20 mouse cellular contexts compared by ENCODE assay signal in the genomic region with DNA sequence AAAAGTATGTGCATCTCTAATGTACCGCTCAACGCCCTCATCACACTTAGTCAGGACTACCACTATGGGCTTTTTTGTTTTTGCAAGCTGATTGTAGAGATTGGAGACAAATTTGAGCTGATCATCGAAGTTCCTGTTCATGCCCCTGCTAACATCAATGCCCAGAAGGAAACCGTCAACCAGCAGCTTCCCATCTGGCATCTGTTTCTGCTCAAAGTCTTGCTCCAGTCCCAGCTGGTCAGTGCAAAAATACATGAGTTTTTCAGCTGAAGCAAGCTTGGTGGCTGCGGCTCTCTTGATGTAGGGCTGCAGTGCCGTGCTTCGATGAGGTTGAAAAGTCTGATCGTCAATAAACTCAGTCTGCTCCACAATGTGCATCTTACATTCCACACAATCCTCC. TPM values are rescaled to one million over a fixed set of nuclear protein-coding genes. Genes with fewer than 3 reads are reported as not detected.
DNase-seq lines count a peak whose midpoint lies in the region; ATAC-seq and TF ChIP-seq lines count a peak whose summit lies in the region.
"Had no signal": no experiment of that assay in that cellular context is flagged by ENCODE, and none has a peak within 500 bp of the region (broad histone marks: within the 10 kb centered on the region; RNA-seq: fewer than 3 reads in every experiment).

No protein-coding gene starts in this region.

- WGBS in kidney, adult 2 months: 88% methylated on average over 8 of the region's 8 CpGs
- WGBS in lung, postnatal 0 days: 76% methylated on average over 8 of the region's 8 CpGs
- 97% methylated on average over 8 of the region's 8 CpGs for WGBS in midbrain, embryonic 14.5 days

- no peak for TF ChIP-seq POLR2A in kidney, adult 2 months (IDR thresholded peaks at IDR 0.05; ENCODE audit: low read depth, low read length)

- 0 out of 2 replicates have a peak, but pooled peaks have one; percentile 26 for TF ChIP-seq EP300 in lung, postnatal 0 days (IDR thresholded peaks at IDR 0.05)

- no peaks in the 10 kb centered on the region for H3K27me3 ChIP-seq in kidney, adult 2 months (replicated peaks; ENCODE audit: control insufficient read depth, insufficient read depth, low read length)
- H3K27me3 ChIP-seq in lung, postnatal 0 days (replicated peaks; ENCODE audit: insufficient read depth, low read length): no peaks in the 10 kb centered on the region
- H3K27me3 ChIP-seq in midbrain, embryonic 14.5 days (ENCODE audit: control insufficient read depth, insufficient read depth, low read length): no peaks in the 10 kb centered on the region
- H3K27me3 ChIP-seq: embryonic facial prominence, embryonic 12.5 days; forebrain, embryonic 13.5 days; forebrain, embryonic 15.5 days had no signal

- no peak overlapping the region for H3K27ac ChIP-seq in kidney, adult 2 months (ENCODE audit: insufficient read depth, low read depth, low read length)
- no peak overlapping the region for H3K27ac ChIP-seq in lung, postnatal 0 days (ENCODE audit: low read length)
- no peak overlapping the region for H3K27ac ChIP-seq in midbrain, embryonic 14.5 days (replicated peaks; ENCODE audit: low read depth, low read length)
- H3K27ac ChIP-seq: embryonic facial prominence, embryonic 10.5 days; embryonic facial prominence, embryonic 12.5 days; forebrain, embryonic 13.5 days; forebrain, embryonic 15.5 days had no signal

- H3K4me3 ChIP-seq in kidney, adult 2 months (ENCODE audit: insufficient read depth, low read depth, low read length): no peak overlapping the region
- H3K4me3 ChIP-seq in lung, postnatal 0 days (ENCODE audit: low read depth, low read length): no peak overlapping the region
- H3K4me3 ChIP-seq in midbrain, embryonic 14.5 days (replicated peaks; ENCODE audit: low read depth, low read length): no peak overlapping the region
- H3K4me3 ChIP-seq: embryonic facial prominence, embryonic 10.5 days; embryonic facial prominence, embryonic 12.5 days; forebrain, embryonic 13.5 days; forebrain, embryonic 15.5 days had no signal

- no peaks in the 10 kb centered on the region for H3K4me1 ChIP-seq in kidney, adult 2 months (ENCODE audit: control insufficient read depth, insufficient read depth, low read length)
- H3K4me1 ChIP-seq in lung, postnatal 0 days (ENCODE audit: insufficient read depth, low read depth, low read length): 0 out of 2 replicates have a peak, but pooled peaks cover 2% of the 10 kb centered on the region
- no peaks in the 10 kb centered on the region for H3K4me1 ChIP-seq in midbrain, embryonic 14.5 days (ENCODE audit: control insufficient read depth, insufficient read depth, low read length)
- H3K4me1 ChIP-seq: embryonic facial prominence, embryonic 10.5 days; embryonic facial prominence, embryonic 12.5 days; forebrain, embryonic 13.5 days had no signal

- H3K9me3 ChIP-seq in lung, postnatal 0 days (ENCODE audit: low read length): no peaks in the 10 kb centered on the region
- H3K9me3 ChIP-seq in midbrain, embryonic 14.5 days (ENCODE audit: control insufficient read depth, low read length): no peaks in the 10 kb centered on the region
- H3K9me3 ChIP-seq: embryonic facial prominence, embryonic 10.5 days; embryonic facial prominence, embryonic 12.5 days; forebrain, embryonic 13.5 days; forebrain, embryonic 15.5 days had no signal

- no peaks in the 10 kb centered on the region; the same call in none of the 2 replicates for H3K36me3 ChIP-seq in kidney, adult 2 months (ENCODE audit: control insufficient read depth, insufficient read depth, low read length)
- H3K36me3 ChIP-seq in lung, postnatal 0 days (ENCODE audit: insufficient read depth, low read length): peaks cover 11% of the 10 kb centered on the region
- H3K36me3 ChIP-seq in midbrain, embryonic 14.5 days (ENCODE audit: control insufficient read depth, insufficient read depth, low read length): peaks cover 45% of the 10 kb centered on the region

- peak; percentile 44 for DNase-seq in kidney, postnatal 10 days
- DNase-seq in kidney, adult 2 months: no peak
- peak; percentile 34 for DNase-seq in lung, postnatal 0 days (ENCODE audit: low spot score)
- DNase-seq in lung, postnatal 14 days: peak; percentile 64
- peak; percentile 72 for DNase-seq in lung, postnatal 36 days
- no peak for DNase-seq in gastrocnemius, postnatal 25 days
- no peak for DNase-seq in midbrain, embryonic 14.5 days
- DNase-seq in adrenal gland, postnatal 25 days: no peak
- DNase-seq: adrenal gland, adult 2 months; adrenal gland, postnatal 10 days; adrenal gland, postnatal 36 days; cerebellum, adult 11-12 months; cerebellum, adult 2 months; cerebellum, adult 9-10 months; cerebellum, postnatal 10 days; cerebellum, postnatal 25 days had no signal

- TF ChIP-seq CTCF in kidney, adult 2 months (conservative IDR thresholded peaks at IDR 0.05; ENCODE audit: insufficient read depth, insufficient read length, low read depth, low read length): no peak
- no peak for TF ChIP-seq CTCF in lung, postnatal 0 days (IDR thresholded peaks at IDR 0.05)

- H3K4me2 ChIP-seq in lung, postnatal 0 days (replicated peaks; ENCODE audit: low read depth, low read length): no peak overlapping the region
- no peak overlapping the region for H3K4me2 ChIP-seq in midbrain, embryonic 14.5 days (ENCODE audit: low read length)
- H3K4me2 ChIP-seq: embryonic facial prominence, embryonic 12.5 days; forebrain, embryonic 13.5 days; forebrain, embryonic 15.5 days had no signal

- ATAC-seq in lung, postnatal 0 days: peak; percentile 26; the same call in 1 of the 2 replicates
- ATAC-seq in midbrain, embryonic 14.5 days (ENCODE audit: low FRiP score, low TSS enrichment): no peak
- ATAC-seq: forebrain, embryonic 13.5 days; forebrain, embryonic 15.5 days had no signal

- H3K9ac ChIP-seq in lung, postnatal 0 days (replicated peaks; ENCODE audit: low read depth): no peak overlapping the region
- H3K9ac ChIP-seq in midbrain, embryonic 14.5 days (replicated peaks; ENCODE audit: low read length): no peak overlapping the region
- H3K9ac ChIP-seq: embryonic facial prominence, embryonic 12.5 days; forebrain, embryonic 13.5 days; forebrain, embryonic 15.5 days had no signal

RNA-seq across cellular contexts. Expression of gene Arhgap35, which starts 50.3 kb away (rescaled TPM):
- 25.7 and 28.6 TPM in 2 replicates for polyA plus RNA-seq in kidney, adult 2 months (2012; rRNA removed)
- polyA plus RNA-seq in lung, postnatal 0 days (2015; fragmentation: Nextera tagmentation; extraction: Ambion mirVana): 8.2 and 10.9 TPM in 2 replicates
- 10 to 100 TPM; 15.3 to 16.5 TPM for total RNA-seq in gastrocnemius, postnatal 25 days (2021)
- polyA plus RNA-seq in midbrain, embryonic 14.5 days (2014; fragmentation: Nextera tagmentation; extraction: Ambion mirVana): 35.4 and 41.5 TPM in 2 replicates
- 74.8 and 76.1 TPM in 2 replicates for total RNA-seq in adrenal gland, postnatal 25 days (2021)

Comparison
In these comparisons a context has a peak if more than half of its experiments do, and no peak if none do; other contexts are left out.
1. DNase-seq: peak in kidney, postnatal 10 days (single experiment), lung, postnatal 0 days (single experiment), lung, postnatal 14 days (single experiment) and lung, postnatal 36 days (single experiment); none in kidney, adult 2 months (single experiment), gastrocnemius, postnatal 25 days (single experiment), midbrain, embryonic 14.5 days (single experiment) and adrenal gland, postnatal 25 days (single experiment).